Mouse (Mus musculus) large intestine, adult 2 months (tissue): ENCODE results near the gene Rab5c. TPM values are rescaled to one million over a fixed set of nuclear protein-coding genes. Genes with fewer than 3 reads are reported as not detected.

Source experiments
- DNase-seq: peaks from one replicate; pipeline ENCODE4 v3.0.0-alpha.2; 2012; ENCODE audit warnings: low read depth, low spot score
- WGBS: fragments of 180-500 bp; shearing (Covaris S2); methylation state at CpG from one replicate; pipeline ENCODE4 v1.1.7; 2018; 5-methylcytosine and 5-hydroxymethylcytosine counted together
- polyA plus RNA-seq: library from polyadenylated mRNA; depleted of rRNA; stranded (reverse); fragments of >200 nt; gene quantifications from 2 replicates; pipeline ENCODE4 v1.2.3, GENCODE M21; 2012

Gene Rab5c
- polyA plus RNA-seq, 1 experiment, result 255 TPM

DNA sequence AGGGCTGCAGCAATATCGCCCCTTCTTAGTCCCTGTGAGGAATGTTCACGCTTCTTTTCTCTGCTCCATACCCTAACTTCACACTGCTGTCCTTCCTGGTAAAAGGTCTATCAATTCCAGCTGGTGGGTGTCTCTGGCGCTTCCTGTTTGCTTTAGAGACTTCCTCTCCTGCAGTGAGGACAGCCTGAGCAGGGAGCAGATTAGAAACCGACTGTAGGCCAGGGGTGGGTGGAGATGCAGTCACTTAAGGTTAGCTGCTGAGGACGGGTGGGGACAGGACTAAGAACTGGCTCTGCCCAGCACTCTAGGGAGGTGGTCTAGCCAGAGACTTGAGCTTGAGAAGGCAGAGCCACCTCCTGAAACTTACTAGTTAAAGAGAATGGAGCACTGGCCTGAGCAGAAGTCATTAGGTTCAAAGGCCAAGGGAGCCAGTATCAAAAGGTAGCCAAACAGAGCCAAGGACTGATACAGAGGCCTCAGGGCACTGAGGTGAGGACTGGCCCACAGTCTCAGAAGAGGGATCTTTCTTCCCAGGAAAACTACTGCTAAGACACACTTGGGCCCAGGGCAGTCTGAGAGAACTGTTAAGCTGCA, 13.0 kb downstream of the Rab5c start:
- no peak for DNase-seq
- 28% methylated on average over 5 of the region's 5 CpGs for WGBS

DNA sequence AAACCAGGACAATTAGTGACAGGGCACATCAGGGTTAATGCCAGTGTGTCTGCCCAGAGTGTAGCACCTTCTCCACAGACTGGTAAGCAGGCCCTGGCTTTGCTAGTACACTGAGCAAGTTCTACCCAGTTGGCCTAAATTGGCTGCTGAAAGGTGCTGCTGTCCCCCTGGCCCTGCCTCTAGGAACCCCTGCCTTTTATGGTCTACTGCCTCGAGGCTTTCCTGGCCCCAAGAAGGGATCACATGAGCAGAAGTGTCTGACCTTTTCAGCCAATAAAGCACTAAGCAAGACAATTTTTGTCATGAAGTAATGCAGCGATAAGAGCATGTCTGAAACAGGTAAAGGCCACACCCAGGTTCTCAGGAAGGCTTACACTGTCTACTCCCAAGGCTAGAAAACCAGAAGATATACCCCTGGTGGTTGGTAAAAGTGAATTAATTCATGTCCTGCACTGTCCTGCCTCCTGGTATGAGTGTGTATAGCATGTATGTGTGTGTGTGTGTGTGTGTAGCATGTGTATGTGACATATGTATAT, 15.5 kb downstream of the Rab5c start:
- DNase-seq, result no peak
- WGBS, result 32% methylated on average over 2 of the region's 2 CpGs

- 63% methylated on average over 8 of the region's 8 CpGs for WGBS
- no peak for DNase-seq
Measured at GRCm38 (mm10) chr11:100721776-100722492, 16.1 kb downstream of the Rab5c start.

GRCm38 (mm10) chr11:100721254-100721653, 16.8 kb downstream of the Rab5c start:
- WGBS, result 56% methylated on average over 4 of the region's 4 CpGs
- DNase-seq, result no peak

DNA sequence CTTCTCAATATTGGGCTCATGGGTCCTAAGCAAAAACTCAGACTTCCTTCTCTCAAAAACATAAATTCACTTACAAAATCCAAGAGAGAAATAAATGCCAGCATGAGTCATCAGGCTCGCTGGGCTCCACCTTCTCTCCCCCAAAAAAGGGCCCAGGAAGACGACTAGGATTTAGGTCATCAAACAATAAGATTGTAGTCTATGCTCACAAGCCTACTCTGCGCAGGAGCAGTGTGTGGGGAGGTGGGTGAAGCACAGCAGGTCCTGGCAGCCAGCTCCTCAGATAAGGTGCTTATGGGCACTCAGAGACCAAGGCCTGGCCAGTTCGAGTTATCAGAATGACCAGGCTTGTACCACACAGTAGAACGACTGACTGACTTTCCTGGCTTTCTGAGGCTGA, 17.7 kb downstream of the Rab5c start:
- no peak for DNase-seq
- WGBS, result 48% methylated on average over 5 of the region's 5 CpGs

DNA sequence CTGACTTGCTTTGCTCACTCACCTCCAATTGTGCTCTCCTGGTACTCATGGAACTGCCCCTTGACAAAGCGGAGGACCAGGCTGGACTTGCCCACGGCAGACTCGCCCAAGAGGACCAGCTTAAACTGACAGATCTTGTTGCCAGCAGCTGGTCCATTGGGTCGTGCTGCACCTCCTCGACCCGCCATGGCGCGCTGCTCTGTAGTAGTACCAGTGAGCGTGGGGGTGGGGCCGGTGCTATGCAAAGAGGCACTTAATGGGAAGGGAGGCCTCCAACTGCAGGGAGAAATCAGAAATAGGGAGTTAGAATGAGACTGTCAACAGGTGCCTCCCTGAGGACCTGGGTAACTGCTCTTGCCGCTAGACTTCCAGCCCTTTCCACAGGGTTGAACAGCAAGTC, 18.1 kb downstream of the Rab5c start:
- DNase-seq, result no peak
- 87% methylated on average over 11 of the region's 11 CpGs for WGBS

DNA sequence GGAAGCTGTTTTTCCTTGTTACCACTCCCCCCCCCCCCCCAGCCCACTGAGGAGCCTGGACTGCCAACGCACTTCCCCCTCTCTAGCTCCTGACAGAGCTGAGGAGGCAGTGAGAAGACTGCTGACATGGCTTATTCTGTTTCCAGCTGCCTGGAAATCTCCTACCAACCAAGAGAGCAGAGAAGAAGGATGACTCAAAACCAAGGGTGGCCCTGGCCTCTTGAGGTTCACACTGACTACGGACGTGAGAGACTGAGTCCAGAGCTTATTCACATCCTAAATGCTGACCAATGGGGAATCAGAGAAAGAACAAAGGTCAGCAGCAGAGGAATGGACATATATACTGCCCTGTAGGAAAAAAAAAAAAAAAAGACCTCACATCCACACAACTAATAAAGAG, 18.7 kb downstream of the Rab5c start:
- no peak for DNase-seq
- whole genome bisulfite sequencing, result 80% methylated on average over 3 of the region's 3 CpGs

GRCm38 (mm10) chr11:100718866-100719265, 19.1 kb downstream of the Rab5c start:
- no peak for DNase-seq
- 87% methylated on average over 4 of the region's 4 CpGs for WGBS

DNA sequence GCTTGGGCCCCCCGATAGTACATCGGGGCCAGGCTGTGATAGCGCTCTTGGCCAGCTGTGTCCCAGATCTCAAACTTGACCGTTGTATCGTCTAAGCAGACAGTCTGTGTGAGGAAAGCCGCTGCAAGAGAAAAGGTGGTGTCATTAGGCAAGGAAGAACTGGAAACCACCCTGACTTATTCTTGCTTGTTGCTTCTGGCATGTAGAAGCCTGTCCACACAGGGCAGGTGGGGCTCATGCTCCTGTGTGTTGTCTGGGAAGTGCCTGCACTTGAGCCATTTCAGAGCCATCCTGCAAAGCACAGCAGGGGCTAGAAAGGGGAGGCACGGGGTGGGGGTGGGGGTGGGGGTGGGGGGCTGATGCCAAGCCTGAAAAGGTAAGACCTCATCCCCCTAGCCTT, 19.6 kb downstream of the Rab5c start:
- 97% methylated on average over 7 of the region's 7 CpGs for WGBS
- DNase-seq, result no peak

DNA sequence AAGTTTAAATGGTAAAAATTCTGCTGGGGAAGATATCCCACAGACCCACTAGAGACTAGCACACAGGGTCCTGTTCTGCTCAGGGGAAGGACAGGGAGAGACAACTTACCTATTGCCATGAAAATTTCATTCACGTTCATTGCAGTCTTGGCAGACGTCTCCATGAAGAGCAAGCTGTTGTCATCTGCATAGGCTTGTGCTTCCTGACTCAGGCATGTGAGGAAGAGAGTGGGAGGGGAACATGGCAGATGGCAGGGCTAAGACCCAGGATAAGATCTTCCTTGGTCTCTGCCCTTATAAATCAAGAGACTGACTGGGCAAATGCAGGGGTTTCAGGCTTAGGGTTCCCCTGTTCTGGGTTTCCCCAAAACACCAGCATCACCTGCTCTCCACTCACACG, 21.4 kb downstream of the Rab5c start:
- 77% methylated on average over 3 of the region's 3 CpGs for WGBS
- DNase-seq, result no peak

DNA sequence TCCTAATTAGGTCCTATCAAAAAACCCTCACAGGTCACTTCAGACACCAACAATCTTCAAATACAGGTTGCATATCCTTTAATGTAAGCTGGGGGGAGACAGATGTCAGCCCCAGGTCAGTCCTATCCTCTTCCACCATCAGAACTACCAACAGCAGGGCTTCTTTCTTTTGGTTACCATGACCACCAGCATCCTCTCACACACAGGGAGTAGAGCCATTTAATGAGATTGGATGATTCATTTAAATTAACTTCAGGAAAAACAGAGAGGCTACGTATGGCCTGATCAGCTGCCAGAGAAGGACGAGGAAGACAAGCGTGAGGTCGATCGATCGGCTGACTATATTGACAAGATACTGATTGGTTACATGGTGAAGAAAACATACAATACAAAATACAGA, 23.1 kb downstream of the Rab5c start:
- 86% methylated on average over 6 of the region's 6 CpGs for WGBS
- no peak for DNase-seq

DNA sequence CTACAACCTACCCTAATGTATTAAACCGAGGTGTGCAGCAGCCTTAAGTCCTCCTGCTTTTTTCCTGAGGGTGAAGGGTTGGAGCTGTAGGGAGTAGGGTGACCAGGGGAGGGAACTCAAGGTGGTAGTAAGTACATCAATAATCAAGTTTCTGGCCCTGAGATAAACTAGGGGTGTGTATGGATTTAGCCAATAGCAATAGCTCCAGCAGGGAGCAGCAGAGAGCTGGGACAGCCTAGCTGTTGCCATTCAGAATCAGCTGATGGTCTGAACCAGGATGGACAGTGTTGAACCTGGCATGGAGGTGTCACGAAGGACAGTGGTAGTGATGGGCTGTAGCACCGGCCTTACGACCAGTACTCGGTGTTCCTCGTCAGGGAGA, 23.5 kb downstream of the Rab5c start:
- no peak for DNase-seq
- WGBS, result 56% methylated on average over 6 of the region's 6 CpGs

DNA sequence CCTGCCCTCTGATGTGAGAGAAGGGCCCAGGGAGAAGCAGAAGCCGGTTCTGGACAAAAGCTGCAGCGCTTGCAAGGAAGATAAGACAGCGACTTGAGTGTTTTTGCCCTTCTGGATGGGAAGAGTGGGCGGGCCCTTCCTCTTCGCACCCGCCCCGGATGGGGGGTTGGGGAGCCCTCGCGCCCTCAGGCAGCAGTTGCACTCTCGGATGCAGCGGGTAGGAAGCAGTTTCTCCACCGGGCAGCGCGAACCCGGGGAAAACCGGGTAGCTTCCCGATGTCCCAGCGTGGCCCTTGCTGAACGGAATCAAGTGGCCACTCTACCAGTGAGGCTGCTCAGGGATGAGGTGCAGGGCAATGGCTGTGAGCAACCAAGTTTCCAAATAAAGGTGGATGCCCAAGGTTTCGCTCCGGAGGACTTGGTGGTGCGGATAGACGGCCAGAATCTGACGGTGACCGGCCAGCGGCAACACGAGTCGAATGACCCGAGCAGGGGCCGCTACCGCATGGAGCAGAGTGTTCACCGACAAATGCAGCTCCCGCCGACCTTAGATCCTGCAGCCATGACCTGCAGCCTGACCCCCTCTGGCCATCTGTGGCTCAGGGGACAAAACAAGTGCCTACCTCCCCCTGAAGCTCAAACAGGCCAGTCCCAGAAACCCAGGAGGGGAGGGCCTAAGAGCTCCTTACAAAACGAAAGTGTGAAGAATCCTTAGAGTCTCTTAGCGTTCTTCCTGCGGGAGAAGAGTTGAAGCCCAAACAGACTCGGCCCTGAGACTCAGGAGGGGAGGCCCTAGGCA, 24.1 kb downstream of the Rab5c start, which contains the start of gene Hspb9:
TSS of gene Hspb9 (plus strand) at position 116 of the 799 bp plus-strand sequence.
- WGBS, result 39% methylated on average over 38 of the region's 38 CpGs
- no peak for DNase-seq

DNA sequence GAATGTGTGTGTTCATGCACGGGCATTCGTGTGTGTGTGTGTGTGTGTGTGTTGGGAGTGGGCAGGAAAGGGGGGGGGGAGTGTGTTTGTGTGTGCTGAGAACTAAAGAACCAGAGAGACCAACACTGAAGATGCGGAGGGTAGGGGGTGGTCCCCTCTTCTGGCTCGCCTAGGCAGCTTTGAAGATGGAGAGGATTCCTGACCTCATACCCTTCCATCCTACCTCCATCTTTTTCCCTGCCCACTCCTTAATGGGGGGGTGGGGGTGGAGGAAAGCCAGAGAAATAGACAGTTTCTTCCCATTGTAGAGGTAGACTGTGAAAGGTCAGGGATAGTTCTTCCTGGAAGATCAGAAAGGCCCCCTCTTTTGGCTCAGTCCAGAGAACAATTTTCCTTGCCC, 24.8 kb downstream of the Rab5c start:
- no peak for DNase-seq
- 88% methylated on average over 4 of the region's 4 CpGs for WGBS

DNA sequence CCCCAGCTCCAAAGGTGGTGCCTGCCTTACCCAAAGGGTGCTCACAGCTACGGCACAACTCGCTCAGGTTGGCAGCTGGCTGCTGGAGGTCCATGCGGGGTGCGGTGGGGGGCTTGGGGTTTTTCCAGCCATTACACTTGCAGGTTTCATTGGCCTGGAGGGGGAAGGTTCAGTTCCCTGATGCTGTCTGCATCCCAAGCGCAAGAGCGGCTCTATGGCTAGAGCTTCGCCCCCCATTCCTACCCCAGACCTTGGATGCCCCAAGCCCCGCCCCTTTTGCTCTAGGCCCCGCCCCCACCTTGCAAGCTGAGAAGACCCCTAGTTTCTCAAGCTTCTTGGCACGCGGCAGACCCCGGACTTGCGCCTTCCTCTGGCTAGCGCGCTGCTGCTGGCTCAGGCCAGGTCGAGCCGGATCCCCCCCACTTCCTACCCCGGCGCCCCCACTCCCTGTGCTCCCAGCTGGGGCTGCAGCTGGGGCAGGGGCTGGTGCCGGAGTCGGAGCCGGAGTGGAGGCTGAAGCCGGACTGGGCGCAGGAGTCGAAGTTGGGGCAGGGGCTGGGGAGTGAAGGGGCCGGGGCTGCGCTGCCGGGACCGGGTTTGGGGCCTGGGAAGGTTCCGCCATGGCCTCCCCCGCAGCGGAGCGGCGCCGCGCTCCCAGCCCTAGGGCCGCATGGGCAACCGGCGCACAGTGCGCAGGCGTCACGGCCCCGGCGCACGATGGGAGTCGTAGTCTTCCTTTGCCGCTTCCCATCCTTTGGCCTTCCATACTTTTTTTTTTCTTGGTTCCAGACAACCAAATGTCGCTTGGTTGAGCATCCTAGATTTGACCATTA, 26.0 kb downstream of the Rab5c start, which contains the start of gene Kat2a:
TSS of gene Kat2a (minus strand) at position 683 of the 833 bp plus-strand sequence.
- WGBS, result 2% methylated on average over 47 of the region's 48 CpGs
- DNase-seq, result peak; percentile 61

DNA sequence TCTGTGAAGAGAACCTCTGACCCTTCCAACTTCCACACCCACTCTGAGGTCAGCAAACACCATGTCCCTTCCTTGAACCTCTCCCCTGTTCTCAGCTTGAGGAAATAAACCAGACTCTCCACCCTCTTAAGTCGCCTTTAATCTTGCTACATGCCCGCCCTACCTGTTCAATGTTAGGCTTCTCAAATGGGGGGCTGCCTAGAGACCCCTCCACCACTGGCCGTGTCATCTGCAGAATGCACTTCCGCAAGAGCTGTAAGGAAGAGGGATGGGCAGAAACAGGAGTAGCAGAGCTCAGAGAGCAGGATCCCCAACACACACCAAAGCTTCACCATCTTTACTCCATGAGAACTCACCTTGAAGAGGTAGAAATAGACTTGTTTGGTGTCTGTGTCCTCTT, 27.0 kb downstream of the Rab5c start:
- DNase-seq, result no peak
- WGBS, result 65% methylated on average over 4 of the region's 4 CpGs

DNA sequence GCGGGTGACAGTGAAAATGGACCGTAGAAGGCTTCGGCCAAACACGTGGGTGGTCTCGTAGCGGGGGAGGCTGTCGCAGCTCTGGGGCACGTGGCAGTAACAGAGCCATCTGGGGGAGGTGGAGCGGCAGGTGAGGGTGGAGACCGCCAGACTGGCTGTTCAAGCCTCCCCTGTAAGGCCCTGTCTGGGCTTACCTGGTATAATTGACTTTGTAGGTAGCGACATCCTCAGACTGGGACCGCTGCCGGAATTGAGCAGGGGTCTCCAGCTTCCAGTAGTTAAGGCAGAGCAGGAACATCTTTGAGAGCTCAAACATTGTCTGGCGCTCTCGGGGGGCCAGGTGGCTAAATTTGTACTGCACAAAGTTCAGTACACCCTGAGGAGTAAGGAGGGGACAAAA, 27.5 kb downstream of the Rab5c start:
- WGBS, result 90% methylated on average over 15 of the region's 15 CpGs
- DNase-seq, result no peak

DNA sequence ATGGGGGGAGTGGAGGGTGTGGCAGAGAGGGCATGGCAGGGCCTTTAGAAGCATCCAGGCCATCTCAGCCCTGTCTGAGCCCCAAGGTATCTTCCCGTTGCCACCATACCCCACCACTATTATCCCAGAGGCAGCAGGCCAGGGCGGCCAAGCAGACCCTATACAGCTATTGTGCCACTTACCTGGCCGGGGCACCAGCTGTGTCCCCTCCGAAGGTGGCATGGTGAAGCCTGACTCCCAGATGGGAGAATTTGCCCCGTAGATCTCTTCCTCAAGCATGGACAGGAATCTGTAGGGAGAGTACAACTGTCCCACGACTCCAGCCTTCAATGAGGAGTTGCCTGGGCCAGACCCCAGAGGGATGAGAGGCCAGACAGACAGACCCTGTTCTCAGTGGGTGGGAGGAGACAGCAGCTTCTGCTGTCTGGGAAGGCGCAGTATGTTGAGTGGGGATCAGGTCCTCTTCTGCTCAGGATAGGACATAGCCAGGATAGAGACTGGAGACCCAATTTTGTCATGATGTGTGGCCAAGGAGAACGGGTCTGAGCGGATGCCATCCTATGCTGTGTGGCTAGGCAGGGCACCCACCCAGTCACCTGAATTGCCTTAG, 28.7 kb downstream of the Rab5c start:
- WGBS, result 97% methylated on average over 9 of the region's 9 CpGs
- DNase-seq, result no peak

DNA sequence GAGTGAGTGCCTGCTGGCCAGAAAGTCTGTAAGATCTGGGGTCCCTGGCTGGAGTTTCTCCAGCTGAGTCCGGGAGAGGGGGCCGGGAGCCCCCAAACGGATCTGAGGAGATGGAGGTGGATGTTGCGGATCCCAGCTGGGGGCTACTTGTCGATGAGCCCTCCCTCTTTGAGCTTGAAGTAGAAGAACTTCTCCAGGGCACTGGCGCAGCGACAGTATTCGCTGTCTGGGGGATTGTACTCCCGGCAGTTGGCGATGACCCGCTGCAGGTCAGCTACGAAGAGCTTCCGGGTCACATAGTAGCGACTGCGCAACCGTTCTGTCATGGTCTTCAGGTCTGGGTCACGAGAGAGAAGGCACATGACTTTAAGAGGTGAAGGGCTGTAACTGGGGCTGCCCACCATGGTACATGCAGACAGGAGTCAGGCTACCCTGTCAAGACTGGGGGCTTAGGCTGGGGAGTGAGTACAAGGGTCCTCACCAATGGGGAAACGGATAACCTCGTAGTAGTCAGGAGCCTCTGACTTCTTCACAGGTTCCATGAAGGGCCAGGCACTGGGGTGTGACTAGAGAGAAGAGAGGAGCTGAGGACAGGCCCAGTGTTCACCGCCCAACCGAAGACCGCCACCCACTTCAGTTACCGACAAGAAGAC, 32.8 kb downstream of the Rab5c start:
- no peak for DNase-seq
- WGBS, result 93% methylated on average over 23 of the region's 23 CpGs
